Mouse (Mus musculus): ENCODE results near the gene Cacng4. TPM values are rescaled to one million over a fixed set of nuclear protein-coding genes. Genes with fewer than 3 reads are reported as not detected.

Cacng4 gene
- total RNA-seq (2021) = under 1 TPM in 1 of 2 experiments, not detected in 1; 0.10 TPM
- long read RNA-seq, experiment 1 = 0 reads
- long read RNA-seq, experiment 2 = 0 reads

- DNase-seq = no peak
Observed at GRCm38 (mm10) chr11:107794547-107795269, at the start of gene Cacng4. Gene Cacng4, minus strand, starts transcription at chr11:107794557.

GRCm38 (mm10) chr11:107833351-107834040 lies 39.1 kb upstream of the Cacng4 start:
- DNase-seq = no peak

GRCm38 (mm10) chr11:107817196-107817595 lies 22.8 kb upstream of the Cacng4 start:
- DNase-seq = no peak

GRCm38 (mm10) chr11:107812941-107813648 lies 18.7 kb upstream of the Cacng4 start:
- DNase-seq = peak; percentile 14 to 28

GRCm38 (mm10) chr11:107812429-107812828 lies 18.1 kb upstream of the Cacng4 start:
- DNase-seq = no peak

GRCm38 (mm10) chr11:107808508-107808907 lies 14.2 kb upstream of the Cacng4 start:
- DNase-seq = no peak

- no peak for DNase-seq
Observed at GRCm38 (mm10) chr11:107806058-107806457, 11.7 kb upstream of the Cacng4 start.

GRCm38 (mm10) chr11:107801946-107802345 lies 7.6 kb upstream of the Cacng4 start:
- DNase-seq = no peak

- DNase-seq = no peak
Observed at GRCm38 (mm10) chr11:107799331-107799730, 5.0 kb upstream of the Cacng4 start.

- DNase-seq = no peak
Observed at GRCm38 (mm10) chr11:107796346-107796745, 2.0 kb upstream of the Cacng4 start.

GRCm38 (mm10) chr11:107795384-107796035 lies 1.2 kb upstream of the Cacng4 start:
- no peak for DNase-seq

GRCm38 (mm10) chr11:107794103-107794493 lies 259 bp downstream of the Cacng4 start:
- no peak for DNase-seq

GRCm38 (mm10) chr11:107793200-107794102 lies 906 bp downstream of the Cacng4 start:
- no peak for DNase-seq

GRCm38 (mm10) chr11:107792136-107792535 lies 2.2 kb downstream of the Cacng4 start:
- DNase-seq = no peak

- DNase-seq = no peak
Observed at GRCm38 (mm10) chr11:107785761-107786160, 8.6 kb downstream of the Cacng4 start.

GRCm38 (mm10) chr11:107785288-107785687 lies 9.1 kb downstream of the Cacng4 start:
- no peak for DNase-seq

GRCm38 (mm10) chr11:107783861-107784754 lies 10.2 kb downstream of the Cacng4 start:
- no peak for DNase-seq

GRCm38 (mm10) chr11:107782591-107782990 lies 11.8 kb downstream of the Cacng4 start:
- DNase-seq = peak in 1 of 2 experiments; percentile 3

- DNase-seq = no peak
Observed at GRCm38 (mm10) chr11:107778859-107779258, 15.5 kb downstream of the Cacng4 start.

- no peak for DNase-seq
Observed at GRCm38 (mm10) chr11:107777487-107777886, 16.9 kb downstream of the Cacng4 start.
